Mouse (Mus musculus) kidney, postnatal 25 days (tissue): ENCODE measurements around the gene Tbl1xr1.

ENCODE experiments used
- DNase-seq, 2 experiments: peaks; one replicate each; pipeline ENCODE4 v3.0.0; 2021; ENCODE audit warnings: mixed read lengths in 2 of 2

Gene Tbl1xr1

DNA sequence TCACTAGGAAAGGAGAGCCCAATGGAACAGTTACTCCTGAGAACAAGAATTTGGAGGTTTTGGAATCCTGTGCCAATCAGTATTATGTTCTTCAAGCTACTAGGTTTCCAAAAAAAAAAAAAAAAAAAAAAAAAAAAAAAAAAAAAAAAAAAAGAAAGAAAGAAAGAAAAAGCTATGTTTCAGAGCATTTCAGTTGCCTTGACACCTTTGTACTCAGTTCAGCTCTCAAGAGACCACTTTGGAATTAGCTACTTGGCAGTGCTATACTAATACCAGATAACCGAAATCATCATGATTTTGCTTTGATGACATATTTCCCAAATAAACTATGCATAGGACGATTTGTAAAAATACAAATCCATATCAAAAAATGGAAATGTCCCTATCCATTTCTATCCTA lies 145.1 kb downstream of the Tbl1xr1 start:
- DNase-seq = no peak

DNA sequence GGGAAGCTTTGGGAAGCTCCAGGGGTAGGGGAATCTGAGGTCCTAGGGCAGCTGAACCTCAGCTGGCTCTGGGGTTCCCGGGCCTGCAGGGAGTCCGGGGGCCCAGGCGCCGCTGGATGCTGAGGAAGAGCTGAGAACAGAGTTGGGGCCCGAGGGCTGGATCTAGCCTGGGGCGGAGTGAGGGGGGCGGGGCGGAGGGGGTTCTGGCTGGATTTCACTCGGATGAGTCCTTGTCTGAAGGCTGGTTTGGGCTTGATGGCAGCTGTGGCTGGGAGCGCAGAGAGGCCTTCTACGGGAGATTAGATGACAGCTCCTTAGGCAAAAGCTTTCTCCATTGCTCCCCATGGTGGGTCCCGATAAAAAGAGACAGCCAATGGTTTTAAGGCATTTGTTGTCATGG lies 145.9 kb downstream of the Tbl1xr1 start:
- no peak for DNase-seq

GRCm38 (mm10) chr3:22223023-22223422 lies 146.6 kb downstream of the Tbl1xr1 start:
- no peak for DNase-seq

DNA sequence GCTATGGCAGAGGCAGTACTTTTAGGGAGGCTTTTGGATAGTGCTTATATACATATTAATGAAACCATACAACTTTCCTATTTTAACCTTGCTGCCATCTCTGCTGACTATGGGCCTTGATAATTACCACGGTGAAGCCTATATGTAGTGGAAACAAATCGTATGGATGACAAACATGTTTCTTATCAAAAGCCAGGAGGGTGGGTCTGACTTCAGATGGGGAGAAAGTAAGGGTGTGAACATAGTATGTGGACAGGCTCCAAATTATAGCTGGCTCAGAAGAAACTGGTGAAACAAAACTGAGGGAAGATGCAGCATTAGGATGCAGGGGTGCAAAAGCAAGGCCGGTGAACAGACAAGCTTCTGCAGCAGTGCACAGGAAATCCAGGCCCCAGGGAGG lies 151.6 kb downstream of the Tbl1xr1 start:
- no peak for DNase-seq

- no peak for DNase-seq
Measured at GRCm38 (mm10) chr3:22230635-22231034, 154.2 kb downstream of the Tbl1xr1 start.

- no peak for DNase-seq
Measured at GRCm38 (mm10) chr3:22238106-22238900, 161.9 kb downstream of the Tbl1xr1 start.
